Mouse (Mus musculus) CD4-positive, CD25-positive, alpha-beta regulatory T cell, adult 2 months (primary cell): ENCODE results near the gene Pcdh9.
"Not testable (repeated sequence)": the region's sequence is repeated elsewhere in the genome, so short reads cannot be mapped to it uniquely, and the experiment has no call there.

Source experiments
- DNase-seq: peaks from one replicate; pipeline ENCODE4 v3.0.0-alpha.2; 2012; ENCODE audit warnings: low read depth, low spot score

The Pcdh9 gene

GRCm38 (mm10) chr14:93381163-93381562 is 509.3 kb downstream of the Pcdh9 start:
- DNase-seq, result no peak

- no peak for DNase-seq
Measured at GRCm38 (mm10) chr14:93380757-93381156, 509.7 kb downstream of the Pcdh9 start.

- no peak for DNase-seq
Measured at GRCm38 (mm10) chr14:93376159-93376558, 514.3 kb downstream of the Pcdh9 start.

GRCm38 (mm10) chr14:93374181-93374580 is 516.3 kb downstream of the Pcdh9 start:
- no peak for DNase-seq

GRCm38 (mm10) chr14:93354150-93354549 is 536.3 kb downstream of the Pcdh9 start:
- DNase-seq, result no peak

DNA sequence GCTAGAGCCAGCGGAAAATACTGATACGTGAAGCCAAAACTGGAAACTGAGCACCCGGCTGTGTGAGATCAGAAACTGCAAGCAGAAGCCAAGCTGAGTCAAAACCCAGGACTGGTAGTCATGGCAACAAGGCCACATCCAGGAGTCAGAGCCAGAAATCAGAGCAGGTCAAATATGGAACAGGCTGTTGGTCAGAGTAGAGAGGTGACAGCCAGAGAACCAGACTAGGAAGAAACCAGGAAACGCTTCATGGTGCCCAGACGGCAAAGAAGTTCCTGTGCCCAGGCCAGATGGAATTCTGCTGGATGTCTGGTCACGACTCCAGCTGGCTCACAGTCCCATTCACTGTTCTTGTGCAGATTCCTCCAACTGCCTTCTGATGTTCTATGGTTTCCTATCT is 539.6 kb downstream of the Pcdh9 start:
- DNase-seq, result no peak

- no peak for DNase-seq
Measured at GRCm38 (mm10) chr14:93349166-93349565, 541.3 kb downstream of the Pcdh9 start.

- DNase-seq, result no peak
Measured at GRCm38 (mm10) chr14:93347031-93347430, 543.4 kb downstream of the Pcdh9 start.

GRCm38 (mm10) chr14:93342781-93343180 is 547.7 kb downstream of the Pcdh9 start:
- DNase-seq, result no peak

GRCm38 (mm10) chr14:93341390-93341789 is 549.1 kb downstream of the Pcdh9 start:
- DNase-seq, result no peak

- no peak for DNase-seq
Measured at GRCm38 (mm10) chr14:93329247-93329646, 561.2 kb downstream of the Pcdh9 start.

- no peak for DNase-seq
Measured at GRCm38 (mm10) chr14:93317393-93317792, 573.1 kb downstream of the Pcdh9 start.

- no peak for DNase-seq
Measured at GRCm38 (mm10) chr14:93288361-93288760, 602.1 kb downstream of the Pcdh9 start.

DNA sequence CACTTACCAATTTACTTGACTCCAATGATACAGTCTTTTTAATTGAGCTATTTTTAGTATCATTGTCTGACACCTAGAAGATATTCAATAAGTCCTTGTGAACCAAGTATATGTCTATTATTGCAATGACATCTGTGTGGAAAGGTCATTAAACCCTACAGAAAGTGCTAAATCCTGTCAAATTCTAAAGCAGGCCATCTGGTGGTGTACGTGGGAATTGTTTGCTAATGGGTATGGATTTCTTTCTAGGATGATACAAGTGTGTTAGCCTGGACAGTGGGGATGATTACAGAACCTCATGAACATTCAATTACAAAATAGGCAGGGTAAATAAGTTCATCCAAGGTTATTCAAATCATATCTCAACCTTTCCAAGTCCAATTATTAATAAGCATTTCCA is 602.8 kb downstream of the Pcdh9 start:
- DNase-seq, result no peak

DNA sequence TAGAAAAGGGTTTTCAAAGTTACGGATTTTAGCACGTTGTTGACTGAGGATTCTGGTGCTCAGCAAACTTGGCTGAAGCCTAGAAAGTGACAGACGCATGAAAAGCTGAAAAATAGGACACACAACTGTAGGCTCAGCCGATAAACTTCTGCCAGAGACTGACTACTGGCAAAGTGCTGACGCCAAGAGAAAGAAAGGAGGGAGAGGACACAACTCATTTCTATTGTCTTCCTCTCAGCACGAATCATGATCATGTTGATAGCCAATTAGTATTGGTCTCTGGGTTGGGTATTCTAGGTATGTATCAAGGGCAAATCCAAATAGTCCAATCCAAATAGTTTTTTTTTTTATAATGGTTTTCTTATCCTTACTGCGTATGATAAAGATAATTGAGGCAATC is 605.3 kb downstream of the Pcdh9 start:
- no peak for DNase-seq

GRCm38 (mm10) chr14:93284009-93284408 is 606.5 kb downstream of the Pcdh9 start:
- DNase-seq, result no peak

GRCm38 (mm10) chr14:93275661-93276060 is 614.8 kb downstream of the Pcdh9 start:
- DNase-seq, result no peak

DNA sequence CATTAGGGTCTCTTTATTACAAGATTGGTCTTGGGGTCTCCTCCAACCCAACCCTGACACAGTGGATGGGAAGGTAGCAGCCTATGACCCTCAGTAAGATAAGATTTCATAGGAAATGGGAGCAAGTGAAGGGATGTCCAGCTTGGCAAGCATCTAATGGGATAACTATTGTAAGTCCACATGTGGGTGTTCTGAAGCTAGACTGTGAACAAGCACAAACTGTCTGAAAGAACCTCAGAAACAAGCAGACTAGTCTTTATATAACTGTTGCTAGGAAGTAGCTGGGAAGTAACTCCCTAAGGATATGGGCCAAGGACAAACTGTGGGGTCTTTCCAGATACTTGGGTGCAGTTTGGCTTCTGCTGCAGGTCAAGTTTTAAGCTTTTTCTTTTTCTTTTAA is 615.7 kb downstream of the Pcdh9 start:
- DNase-seq, result no peak

DNA sequence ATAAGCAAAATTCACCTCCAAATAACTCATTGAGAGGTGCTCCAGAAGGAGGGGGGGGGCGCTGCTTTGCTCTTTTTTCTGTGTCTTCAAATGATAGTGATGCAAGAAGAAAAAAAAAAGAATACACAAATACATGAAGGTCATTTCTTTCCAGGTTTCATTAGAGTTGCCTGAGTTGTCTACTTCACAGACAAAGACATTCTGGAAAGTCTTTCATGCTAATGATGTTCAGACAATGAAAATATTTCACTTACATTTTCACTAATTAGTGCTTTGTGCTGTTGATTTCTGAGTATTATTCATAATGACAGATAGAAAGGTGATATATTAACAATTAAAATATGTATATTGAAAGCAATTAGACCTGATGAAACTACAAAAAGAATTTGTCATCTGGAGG is 637.1 kb downstream of the Pcdh9 start:
- DNase-seq, result no peak

DNA sequence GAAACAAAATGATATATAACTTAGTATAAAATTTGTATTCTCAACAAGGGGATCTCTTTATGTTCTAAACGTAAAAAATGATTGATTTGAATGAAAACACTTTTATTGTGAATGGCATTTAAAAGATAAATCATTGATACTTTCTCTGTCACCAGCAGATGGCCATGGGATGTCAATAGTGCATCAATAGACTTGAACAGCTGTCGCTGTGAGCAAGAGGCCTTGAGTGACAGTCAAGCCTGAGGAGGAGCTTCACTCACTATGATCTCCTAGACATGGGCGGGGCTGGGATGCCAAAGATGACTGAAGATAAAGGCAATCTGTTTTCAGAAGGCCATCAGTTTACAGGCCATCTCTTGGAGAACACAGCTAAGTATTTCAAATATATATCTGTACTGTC is 650.2 kb downstream of the Pcdh9 start:
- no peak for DNase-seq

DNA sequence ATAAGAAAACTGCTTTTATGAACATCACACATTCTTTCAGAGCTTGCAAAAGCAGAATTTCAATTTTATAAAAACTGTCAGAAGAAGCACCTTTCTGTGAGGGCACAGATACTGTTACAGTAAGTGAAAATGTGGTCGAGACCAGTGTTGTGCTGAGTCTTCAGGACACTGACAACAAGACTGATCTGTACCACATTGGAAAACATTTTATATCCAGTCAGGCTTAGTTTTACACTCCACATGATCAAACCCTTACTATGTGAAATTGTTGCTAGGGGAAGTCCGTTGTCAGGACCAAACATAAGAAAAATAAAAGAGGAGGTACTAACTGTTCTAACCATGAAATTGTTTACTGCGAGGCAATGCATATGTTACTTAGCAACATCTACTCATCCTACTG is 656.1 kb downstream of the Pcdh9 start:
- no peak for DNase-seq

DNA sequence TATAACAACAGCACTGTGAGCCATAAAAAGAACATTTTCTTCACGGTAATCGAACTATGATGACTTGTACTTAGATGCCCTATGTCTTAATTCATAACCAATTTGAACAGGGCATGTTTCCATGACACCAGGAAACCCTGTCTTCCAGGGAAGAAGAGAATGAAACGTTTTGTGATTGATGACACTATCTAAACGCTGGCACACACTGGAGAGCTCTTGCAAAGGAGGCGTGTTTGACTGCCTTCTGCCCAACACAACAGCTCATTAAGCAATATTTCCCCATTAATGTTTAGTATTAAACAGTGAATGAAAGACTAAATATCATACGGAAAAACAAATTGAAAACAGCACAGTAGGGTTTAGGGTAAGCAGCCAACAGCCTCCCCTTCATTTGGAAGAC is 656.9 kb downstream of the Pcdh9 start:
- DNase-seq, result no peak

DNA sequence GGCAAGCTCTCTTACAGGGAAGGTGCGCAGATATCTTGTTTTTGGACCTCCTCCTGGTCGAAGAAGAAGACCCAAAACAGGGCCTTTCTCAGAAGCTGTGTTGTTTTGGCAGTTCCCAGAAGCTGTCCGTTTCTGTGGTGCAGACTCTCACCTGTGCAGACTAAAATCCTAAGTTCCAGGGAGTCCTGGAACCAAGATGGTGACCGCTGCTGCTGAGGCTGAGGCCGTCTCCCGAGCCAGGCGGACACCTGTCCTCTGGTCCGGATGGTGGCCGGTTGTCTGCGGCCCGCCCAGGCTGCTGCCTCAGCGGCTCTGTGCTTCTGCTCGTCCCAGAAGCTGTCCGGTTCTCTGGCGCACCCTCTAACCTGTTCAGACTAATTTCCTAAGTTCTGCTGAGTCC is 675.6 kb downstream of the Pcdh9 start:
- not testable (repeated sequence) for DNase-seq

- DNase-seq, result no peak
Measured at GRCm38 (mm10) chr14:93199791-93200190, 690.7 kb downstream of the Pcdh9 start.
